Mouse (Mus musculus): ENCODE measurements at regions not wholly inside any gene's neighbourhood (a gene's known extent, or its start where the extent isn't known, plus 50 kb on each side); places are given as distances from the start of the nearest gene placed in this dataset.

- Histone ChIP-seq H3K4me2 (no peak overlapping the region), H3K4me3 (ENCODE audit: low read depth, low read length) (no peak overlapping the region), H3K36me3 (ENCODE audit: control insufficient read depth, insufficient read depth, low read length) (no peaks in the 10 kb centered on the region), H3K27ac (ENCODE audit: low read depth, low read length) (no peak overlapping the region), H3K9ac (ENCODE audit: low read depth, low read length) (no peak overlapping the region), H3K27me3 (ENCODE audit: control insufficient read depth, insufficient read depth, low read length) (no peaks in the 10 kb centered on the region), H3K4me1 (ENCODE audit: control insufficient read depth, insufficient read depth, low read length) (no peaks in the 10 kb centered on the region), H3K9me3 (replicated peaks; ENCODE audit: control insufficient read depth, low read length) (no peaks in the 10 kb centered on the region)
- WGBS (ENCODE audit: insufficient replicate concordance), result 65% methylated on average over 2 of the region's 2 CpGs
- ATAC-seq (replicated peaks; ENCODE audit: insufficient number of reproducible peaks, low FRiP score, low TSS enrichment), result no peak
Observed at GRCm38 (mm10) chr13:16289633-16290032, 278.0 kb downstream of the Inhba start.

GRCm38 (mm10) chr13:16290784-16291183 is 279.1 kb downstream of the Inhba start:
- no peak overlapping the region for H3K27ac ChIP-seq (ENCODE audit: low read depth, low read length)
- H3K4me2 ChIP-seq, result no peak overlapping the region
- ATAC-seq (replicated peaks; ENCODE audit: insufficient number of reproducible peaks, low FRiP score, low TSS enrichment), result no peak
- no peak overlapping the region for H3K4me3 ChIP-seq (ENCODE audit: low read depth, low read length)
- H3K27me3 ChIP-seq (ENCODE audit: control insufficient read depth, insufficient read depth, low read length), result no peaks in the 10 kb centered on the region
- 79% methylated on average over 2 of the region's 2 CpGs for WGBS (ENCODE audit: insufficient replicate concordance)
- no peak overlapping the region for H3K9ac ChIP-seq (ENCODE audit: low read depth, low read length)
- H3K36me3 ChIP-seq (ENCODE audit: control insufficient read depth, insufficient read depth, low read length), result no peaks in the 10 kb centered on the region
- H3K4me1 ChIP-seq (ENCODE audit: control insufficient read depth, insufficient read depth, low read length), result no peaks in the 10 kb centered on the region
- H3K9me3 ChIP-seq (replicated peaks; ENCODE audit: control insufficient read depth, low read length), result no peaks in the 10 kb centered on the region

- H3K9ac ChIP-seq (ENCODE audit: low read depth, low read length), result no peak overlapping the region
- no peak for ATAC-seq (replicated peaks; ENCODE audit: insufficient number of reproducible peaks, low FRiP score, low TSS enrichment)
- H3K27me3 ChIP-seq (ENCODE audit: control insufficient read depth, insufficient read depth, low read length), result no peaks in the 10 kb centered on the region
- no peak overlapping the region for H3K4me3 ChIP-seq (ENCODE audit: low read depth, low read length)
- H3K4me2 ChIP-seq, result no peak overlapping the region
- WGBS (ENCODE audit: insufficient replicate concordance), result 78% methylated on average over 6 of the region's 6 CpGs
- no peaks in the 10 kb centered on the region for H3K9me3 ChIP-seq (replicated peaks; ENCODE audit: control insufficient read depth, low read length)
- H3K36me3 ChIP-seq (ENCODE audit: control insufficient read depth, insufficient read depth, low read length), result no peaks in the 10 kb centered on the region
- no peaks in the 10 kb centered on the region for H3K4me1 ChIP-seq (ENCODE audit: control insufficient read depth, insufficient read depth, low read length)
- H3K27ac ChIP-seq (ENCODE audit: low read depth, low read length), result no peak overlapping the region
Observed at GRCm38 (mm10) chr13:16291661-16292291, 280.1 kb downstream of the Inhba start.

- no peak for ATAC-seq (replicated peaks; ENCODE audit: insufficient number of reproducible peaks, low FRiP score, low TSS enrichment)
- H3K9ac ChIP-seq (ENCODE audit: low read depth, low read length), result no peak overlapping the region
- no peaks in the 10 kb centered on the region for H3K36me3 ChIP-seq (ENCODE audit: control insufficient read depth, insufficient read depth, low read length)
- no peak overlapping the region for H3K27ac ChIP-seq (ENCODE audit: low read depth, low read length)
- no peak overlapping the region for H3K4me3 ChIP-seq (ENCODE audit: low read depth, low read length)
- H3K27me3 ChIP-seq (ENCODE audit: control insufficient read depth, insufficient read depth, low read length), result no peaks in the 10 kb centered on the region
- no peaks in the 10 kb centered on the region for H3K9me3 ChIP-seq (replicated peaks; ENCODE audit: control insufficient read depth, low read length)
- no peak overlapping the region for H3K4me2 ChIP-seq
- H3K4me1 ChIP-seq (ENCODE audit: control insufficient read depth, insufficient read depth, low read length), result no peaks in the 10 kb centered on the region
- 55% methylated on average over 2 of the region's 2 CpGs for whole genome bisulfite sequencing (ENCODE audit: insufficient replicate concordance)
Observed at GRCm38 (mm10) chr13:16299756-16300155, 288.1 kb downstream of the Inhba start.

- Histone ChIP-seq H3K9ac (ENCODE audit: low read depth, low read length) (no peak overlapping the region), H3K4me1 (ENCODE audit: control insufficient read depth, insufficient read depth, low read length) (no peaks in the 10 kb centered on the region), H3K4me3 (ENCODE audit: low read depth, low read length) (no peak overlapping the region), H3K27ac (ENCODE audit: low read depth, low read length) (no peak overlapping the region), H3K9me3 (replicated peaks; ENCODE audit: control insufficient read depth, low read length) (no peaks in the 10 kb centered on the region), H3K27me3 (ENCODE audit: control insufficient read depth, insufficient read depth, low read length) (no peaks in the 10 kb centered on the region), H3K4me2 (no peak overlapping the region), H3K36me3 (ENCODE audit: control insufficient read depth, insufficient read depth, low read length) (no peaks in the 10 kb centered on the region)
- 76% methylated on average over 2 of the region's 2 CpGs for WGBS (ENCODE audit: insufficient replicate concordance)
- no peak for ATAC-seq (replicated peaks; ENCODE audit: insufficient number of reproducible peaks, low FRiP score, low TSS enrichment)
Observed at GRCm38 (mm10) chr13:16314669-16315068, 303.0 kb downstream of the Inhba start.

- WGBS (ENCODE audit: insufficient replicate concordance), result 84% methylated on average over 2 of the region's 2 CpGs
Observed at GRCm38 (mm10) chr13:16315689-16316088, 304.0 kb downstream of the Inhba start.

GRCm38 (mm10) chr13:16316581-16316980 is 304.9 kb downstream of the Inhba start:
- no peaks in the 10 kb centered on the region for H3K36me3 ChIP-seq (ENCODE audit: control insufficient read depth, insufficient read depth, low read length)
- no peak overlapping the region for H3K9ac ChIP-seq (ENCODE audit: low read depth, low read length)
- no peaks in the 10 kb centered on the region for H3K9me3 ChIP-seq (replicated peaks; ENCODE audit: control insufficient read depth, low read length)
- no peak overlapping the region for H3K27ac ChIP-seq (ENCODE audit: low read depth, low read length)
- no peak for ATAC-seq (replicated peaks; ENCODE audit: insufficient number of reproducible peaks, low FRiP score, low TSS enrichment)
- H3K27me3 ChIP-seq (ENCODE audit: control insufficient read depth, insufficient read depth, low read length), result no peaks in the 10 kb centered on the region
- H3K4me1 ChIP-seq (ENCODE audit: control insufficient read depth, insufficient read depth, low read length), result no peaks in the 10 kb centered on the region
- H3K4me2 ChIP-seq, result no peak overlapping the region
- H3K4me3 ChIP-seq (ENCODE audit: low read depth, low read length), result no peak overlapping the region
- WGBS (ENCODE audit: insufficient replicate concordance), result 85% methylated on average over 2 of the region's 2 CpGs

More at GRCm38 (mm10) chr13:16315689-16316088, 304.0 kb downstream of the Inhba start:
- ATAC-seq (replicated peaks; ENCODE audit: insufficient number of reproducible peaks, low FRiP score, low TSS enrichment), result no peak
- Histone ChIP-seq H3K27ac (ENCODE audit: low read depth, low read length) (no peak overlapping the region), H3K27me3 (ENCODE audit: control insufficient read depth, insufficient read depth, low read length) (no peaks in the 10 kb centered on the region), H3K36me3 (ENCODE audit: control insufficient read depth, insufficient read depth, low read length) (no peaks in the 10 kb centered on the region), H3K9ac (ENCODE audit: low read depth, low read length) (no peak overlapping the region), H3K4me1 (ENCODE audit: control insufficient read depth, insufficient read depth, low read length) (no peaks in the 10 kb centered on the region), H3K4me2 (no peak overlapping the region), H3K4me3 (ENCODE audit: low read depth, low read length) (no peak overlapping the region), H3K9me3 (replicated peaks; ENCODE audit: control insufficient read depth, low read length) (no peaks in the 10 kb centered on the region)

- Histone ChIP-seq H3K9ac (ENCODE audit: low read depth, low read length) (no peak overlapping the region), H3K27ac (ENCODE audit: low read depth, low read length) (no peak overlapping the region), H3K9me3 (replicated peaks; ENCODE audit: control insufficient read depth, low read length) (no peaks in the 10 kb centered on the region), H3K4me3 (ENCODE audit: low read depth, low read length) (no peak overlapping the region), H3K36me3 (ENCODE audit: control insufficient read depth, insufficient read depth, low read length) (no peaks in the 10 kb centered on the region), H3K4me1 (ENCODE audit: control insufficient read depth, insufficient read depth, low read length) (no peaks in the 10 kb centered on the region), H3K4me2 (no peak overlapping the region), H3K27me3 (ENCODE audit: control insufficient read depth, insufficient read depth, low read length) (no peaks in the 10 kb centered on the region)
- ATAC-seq (replicated peaks; ENCODE audit: insufficient number of reproducible peaks, low FRiP score, low TSS enrichment), result no peak
- WGBS (ENCODE audit: insufficient replicate concordance), result 16% methylated on average over 3 of the region's 3 CpGs
Observed at GRCm38 (mm10) chr13:16317412-16317811, 305.8 kb downstream of the Inhba start.

- 79% methylated on average over 4 of the region's 4 CpGs for WGBS (ENCODE audit: insufficient replicate concordance)
Observed at GRCm38 (mm10) chr13:16320392-16320791, 308.7 kb downstream of the Inhba start.

More at GRCm38 (mm10) chr13:16320392-16320791, 308.7 kb downstream of the Inhba start:
- H3K27me3 ChIP-seq (ENCODE audit: control insufficient read depth, insufficient read depth, low read length), result no peaks in the 10 kb centered on the region
- no peaks in the 10 kb centered on the region for H3K9me3 ChIP-seq (replicated peaks; ENCODE audit: control insufficient read depth, low read length)
- no peaks in the 10 kb centered on the region for H3K4me1 ChIP-seq (ENCODE audit: control insufficient read depth, insufficient read depth, low read length)
- no peak overlapping the region for H3K4me3 ChIP-seq (ENCODE audit: low read depth, low read length)
- no peaks in the 10 kb centered on the region for H3K36me3 ChIP-seq (ENCODE audit: control insufficient read depth, insufficient read depth, low read length)
- no peak overlapping the region for H3K9ac ChIP-seq (ENCODE audit: low read depth, low read length)
- no peak overlapping the region for H3K27ac ChIP-seq (ENCODE audit: low read depth, low read length)
- H3K4me2 ChIP-seq, result no peak overlapping the region
- ATAC-seq (replicated peaks; ENCODE audit: insufficient number of reproducible peaks, low FRiP score, low TSS enrichment), result no peak
